Mouse (Mus musculus) lung, postnatal 25 days (tissue): ENCODE results near the gene Secisbp2.
A peak's percentile ranks its signal among the peaks of the same experiment; 100 is the strongest.
"Not testable (repeated sequence)": the region's sequence is repeated elsewhere in the genome, so short reads cannot be mapped to it uniquely, and the experiment has no call there.

Source experiments
- DNase-seq: peaks from one replicate; pipeline ENCODE4 v3.0.0; 2022; ENCODE audit warnings: low spot score

Gene Secisbp2

DNA sequence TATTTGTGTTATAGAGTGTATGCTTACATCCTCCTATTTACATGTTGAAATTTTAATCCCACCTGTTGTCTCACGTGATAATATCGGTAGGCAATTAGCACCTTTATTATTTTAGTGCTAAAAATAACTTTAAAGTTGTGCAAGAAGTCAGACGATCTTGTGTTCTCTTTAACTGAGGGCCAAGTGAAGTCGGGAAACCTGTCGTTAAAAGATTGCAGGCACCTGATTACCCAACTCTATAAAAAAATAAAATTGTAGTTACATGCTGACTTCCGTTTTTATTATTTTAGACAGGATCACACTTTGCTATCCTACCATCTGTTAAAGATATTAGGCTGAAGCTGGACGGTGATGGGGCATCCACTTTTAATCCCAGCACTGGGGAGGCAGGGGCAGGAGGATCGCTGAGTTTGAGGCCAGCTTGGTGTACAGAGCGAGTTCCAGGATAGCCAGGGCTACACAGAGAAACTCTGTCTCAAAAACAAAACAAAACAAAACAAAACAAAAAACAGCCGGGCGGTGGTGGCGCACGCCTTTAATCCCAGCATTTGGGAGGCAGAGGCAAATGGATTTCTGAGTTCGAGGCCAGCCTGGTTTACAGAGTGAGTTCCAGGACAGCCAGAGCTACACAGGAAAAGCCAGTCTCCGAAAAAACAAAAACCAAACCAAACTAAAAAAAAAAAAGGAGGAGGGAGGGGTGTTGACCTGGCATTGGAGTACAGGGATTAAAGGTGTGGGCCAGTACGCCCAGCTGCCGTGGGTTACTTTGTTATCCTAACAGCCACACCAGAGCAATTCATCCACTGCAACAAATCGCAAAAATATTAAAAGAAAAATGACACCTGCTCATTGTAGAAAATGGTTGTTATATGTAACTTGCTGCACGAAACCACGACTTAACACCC, 7.3 kb upstream of the Secisbp2 start:
- no peak for DNase-seq

DNA sequence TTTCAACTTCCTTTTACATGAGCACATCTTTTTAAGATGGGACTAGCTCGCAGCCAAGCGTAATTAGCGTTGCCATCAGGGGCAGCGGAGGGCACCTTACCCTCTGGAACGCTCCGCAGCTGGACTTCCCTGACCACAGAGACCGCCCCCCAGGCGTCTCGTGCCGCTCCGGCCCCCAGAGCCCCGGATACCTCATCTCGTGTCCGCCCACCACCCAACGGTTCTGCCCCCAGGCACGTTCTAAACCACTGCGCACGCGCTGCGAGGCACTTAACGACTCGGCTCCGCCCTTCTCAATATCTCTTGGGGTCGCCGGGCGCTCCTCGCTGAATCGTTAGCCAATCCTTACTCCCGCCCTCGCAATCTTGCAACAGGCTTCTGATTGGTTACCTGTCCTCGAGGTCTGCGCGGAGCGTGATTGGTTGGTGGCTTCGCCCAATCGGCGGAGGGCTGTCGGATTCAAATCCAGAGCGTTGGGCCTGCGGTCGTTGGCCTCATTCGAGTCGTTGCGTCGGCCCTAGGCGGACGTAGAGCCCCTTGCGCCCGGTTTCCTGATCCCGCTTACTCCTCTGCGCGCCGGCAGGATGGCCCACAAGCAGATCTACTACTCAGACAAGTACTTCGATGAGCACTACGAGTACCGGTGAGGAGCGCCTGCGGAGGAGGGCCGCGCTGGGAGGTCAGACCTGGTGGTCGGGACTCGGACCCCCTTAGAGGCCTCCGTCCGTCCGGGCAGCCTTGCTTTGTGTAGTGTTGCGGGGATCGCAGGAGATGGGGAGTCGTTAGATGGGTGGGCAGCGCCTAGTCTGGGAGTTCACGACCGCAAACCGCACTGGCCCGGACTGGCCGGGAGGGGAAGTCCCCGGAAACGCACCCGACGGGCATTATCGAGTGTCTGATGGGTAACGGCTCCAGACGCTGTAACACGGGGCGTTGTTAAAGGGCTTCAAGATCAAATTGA, 6.4 kb upstream of the Secisbp2 start, which contains the start of gene Cks2:
Gene Cks2 (plus strand): TSS at position 404 of the 961 bp plus-strand sequence.
- DNase-seq = peak; percentile 99

DNA sequence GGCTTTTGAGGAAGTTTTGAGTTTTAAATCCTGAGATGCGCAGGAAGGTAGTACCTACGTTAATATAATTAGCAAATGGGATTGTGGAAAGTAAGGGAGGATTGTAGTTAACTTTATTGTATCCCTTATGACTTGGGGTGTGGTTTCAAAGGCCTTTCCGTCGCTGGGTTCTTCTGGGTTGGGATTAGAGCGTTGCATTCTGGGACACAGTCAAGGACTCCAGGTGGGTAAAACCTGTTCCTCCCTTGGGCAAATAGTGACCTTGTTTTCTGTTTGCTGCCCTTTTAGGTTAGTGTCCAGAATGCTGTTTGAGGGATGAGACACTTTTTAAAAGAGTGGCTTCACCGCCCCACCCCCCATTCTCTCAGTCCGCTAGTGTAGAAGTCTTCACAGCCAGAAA, 5.6 kb upstream of the Secisbp2 start:
- no peak for DNase-seq

DNA sequence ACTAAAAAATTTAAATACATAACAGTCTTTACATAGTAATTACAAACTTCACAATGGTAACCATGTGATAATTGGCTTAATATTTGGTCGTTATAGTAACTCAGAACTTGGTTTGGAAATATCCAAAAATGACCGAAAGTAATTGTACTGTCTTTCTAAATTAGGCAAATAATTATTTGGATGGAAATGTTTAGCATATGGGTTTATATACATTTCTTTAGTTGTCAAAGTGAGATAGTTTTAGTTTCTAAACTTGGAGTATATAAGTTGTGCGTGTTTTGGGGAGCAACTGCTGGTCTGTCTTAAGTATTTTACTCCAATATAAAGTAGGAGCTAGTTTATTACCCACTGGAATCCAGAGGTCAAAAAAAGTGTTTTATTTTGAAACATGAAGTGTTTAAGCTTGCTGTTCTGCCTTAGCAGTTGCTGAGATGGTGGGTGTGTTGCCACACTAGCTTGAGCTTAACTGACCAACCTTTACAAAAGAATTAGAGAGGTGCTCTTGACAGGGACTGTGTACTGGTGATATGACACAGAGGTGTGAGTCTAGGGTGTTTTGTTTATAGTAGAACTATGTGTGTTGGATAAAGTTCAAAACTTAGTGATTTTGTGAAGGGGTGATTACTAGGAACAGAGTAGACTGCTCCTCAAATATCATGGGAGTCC, 5.0 kb upstream of the Secisbp2 start:
- no peak for DNase-seq

DNA sequence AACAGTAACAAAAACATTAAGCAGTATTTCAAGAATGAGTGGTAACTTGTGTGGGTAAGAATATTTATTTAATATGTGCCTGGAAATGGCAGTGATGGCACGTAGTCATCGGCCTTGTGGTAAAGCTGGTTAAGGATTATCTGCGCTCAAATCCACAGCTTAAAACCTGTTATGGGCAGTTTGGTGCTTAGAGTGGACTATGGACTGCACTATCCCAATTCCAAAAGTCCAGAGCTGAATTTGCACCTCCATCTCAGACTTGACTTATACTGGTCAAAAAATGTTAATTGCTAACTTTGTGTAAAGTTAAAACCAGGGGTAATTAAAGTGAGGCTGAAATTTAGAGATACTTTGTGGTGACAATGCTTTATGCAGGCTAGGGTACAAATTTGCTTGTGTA, 3.7 kb upstream of the Secisbp2 start:
- no peak for DNase-seq

DNA sequence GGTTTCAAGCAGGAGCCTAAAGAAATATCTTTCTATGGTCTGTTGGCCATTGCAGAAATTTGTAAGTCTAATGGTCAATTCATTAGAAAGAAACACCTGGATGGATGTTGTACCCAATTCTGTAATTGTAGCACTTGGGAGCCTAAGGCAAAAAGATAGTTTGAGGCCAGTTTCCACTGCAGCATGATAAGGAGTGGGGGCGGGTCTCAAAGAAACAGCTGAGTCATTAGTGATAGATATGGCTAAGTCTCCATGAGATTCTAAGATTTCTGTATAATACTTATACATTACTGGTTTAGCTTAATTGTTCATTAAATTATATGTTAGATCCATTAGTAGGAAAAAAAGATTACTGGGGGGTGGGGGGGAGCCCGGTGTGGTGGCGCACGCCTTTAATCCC, 3.3 kb upstream of the Secisbp2 start:
- no peak for DNase-seq

DNA sequence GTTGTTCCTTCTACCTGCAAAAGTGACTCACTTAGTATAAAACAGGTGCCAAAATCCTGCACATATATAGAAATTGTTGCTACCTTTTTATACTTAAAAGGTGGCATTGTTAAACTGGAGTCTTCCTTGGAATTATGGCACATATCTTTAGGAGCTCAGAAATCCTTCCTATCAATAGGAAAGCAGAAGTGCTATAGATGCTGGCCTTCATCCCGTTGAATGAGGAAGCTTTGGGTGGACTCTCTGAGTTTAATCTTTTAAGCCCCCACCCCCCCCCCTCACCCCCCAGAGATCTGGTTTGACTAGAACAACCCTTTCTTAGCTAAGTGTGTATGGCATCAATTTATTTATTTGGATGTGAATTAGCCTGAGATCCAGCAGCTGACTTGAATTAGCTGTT, 1.8 kb upstream of the Secisbp2 start:
- no peak for DNase-seq

DNA sequence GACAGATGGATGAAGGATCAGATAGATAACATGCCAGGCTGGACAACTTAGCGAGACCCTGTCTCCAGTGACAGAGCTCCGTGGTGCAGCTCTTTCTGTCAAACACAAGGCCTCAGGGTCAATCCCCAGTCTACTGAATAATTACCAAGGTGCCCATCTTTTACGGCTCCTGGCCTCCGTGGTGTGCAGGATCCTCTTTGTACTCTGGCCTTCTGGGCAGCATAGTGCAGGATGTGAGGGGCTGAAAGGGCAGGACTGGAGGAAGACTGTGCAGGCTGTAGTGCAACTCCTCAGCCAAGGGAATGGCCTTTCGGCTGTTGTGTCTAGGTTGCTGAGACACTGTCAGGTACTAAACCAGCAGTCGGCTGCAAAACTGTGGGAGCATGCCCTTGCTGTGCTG, 1.7 kb downstream of the Secisbp2 start:
- no peak for DNase-seq

DNA sequence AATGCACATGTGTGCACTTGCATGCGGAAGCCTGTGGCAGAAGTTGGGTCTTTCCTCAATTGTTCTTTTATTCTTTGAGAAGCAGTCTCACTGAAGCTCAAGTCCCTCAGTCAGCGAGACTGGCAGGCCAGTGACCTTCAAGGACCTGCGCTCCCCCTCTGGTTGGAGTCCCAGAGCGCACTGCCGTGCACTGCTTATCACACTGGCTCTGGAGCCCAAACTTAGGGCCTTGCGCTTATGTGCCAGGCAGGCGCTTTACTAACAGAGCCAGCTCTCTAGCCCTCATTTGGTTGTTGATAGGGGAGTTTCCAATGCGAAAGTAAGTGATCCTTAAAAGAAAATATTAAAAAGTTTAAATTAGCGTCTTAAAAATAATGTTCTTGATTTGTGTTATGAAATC, 2.5 kb downstream of the Secisbp2 start:
- no peak for DNase-seq

DNA sequence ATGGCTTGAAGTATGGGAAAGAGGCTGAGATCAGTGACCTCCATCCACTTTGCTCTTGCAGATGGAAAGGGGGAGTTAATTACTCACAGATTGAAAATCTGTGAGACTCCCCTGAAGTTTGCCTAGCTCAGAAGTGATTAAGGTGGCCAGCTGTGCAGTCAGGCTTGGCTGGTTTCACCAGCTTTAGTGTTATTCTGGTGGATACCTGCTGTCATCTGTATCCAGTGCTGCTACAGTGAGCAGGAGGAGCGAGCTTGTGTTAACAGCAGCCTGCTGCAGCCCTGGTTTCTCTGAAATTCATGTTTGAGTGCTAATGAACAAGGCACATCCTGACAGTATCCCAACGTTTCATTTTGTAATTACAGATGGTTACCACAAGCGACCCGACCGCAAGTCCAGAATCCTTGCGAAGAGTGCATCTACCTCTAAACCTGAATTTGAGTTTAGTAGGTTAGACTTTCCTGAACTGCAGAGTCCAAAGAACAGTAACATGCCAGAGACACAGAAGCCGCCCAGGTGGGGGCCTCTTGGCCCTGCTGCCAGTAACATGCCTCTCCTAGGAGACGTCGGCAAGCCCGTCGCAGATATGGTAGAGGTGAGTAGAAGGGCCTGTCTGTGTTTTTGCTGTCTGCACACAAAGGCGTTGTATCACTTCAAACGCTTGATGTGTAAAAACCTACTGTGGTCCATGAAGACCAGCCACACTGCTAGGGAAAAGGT, 5.2 kb downstream of the Secisbp2 start:
- DNase-seq = no peak

DNA sequence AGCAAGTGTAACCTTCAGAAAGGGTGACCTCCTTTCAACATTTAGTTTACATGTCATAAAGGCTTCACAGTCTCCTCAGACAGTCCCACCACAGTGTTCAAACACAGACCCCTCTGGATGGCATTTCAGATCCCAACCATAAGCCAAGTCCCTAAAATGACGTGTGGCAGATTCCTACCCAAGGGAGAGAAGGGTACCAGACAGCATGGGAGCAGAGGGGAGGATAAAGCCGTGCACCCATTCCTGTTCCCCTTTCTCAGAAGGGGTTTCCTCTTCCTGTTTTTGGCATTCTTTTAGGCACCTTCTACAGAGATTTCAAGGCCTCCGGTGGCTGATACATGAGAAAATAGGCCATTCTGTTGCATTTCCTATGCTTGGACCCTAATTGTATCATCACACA, 6.6 kb downstream of the Secisbp2 start:
- DNase-seq = no peak

DNA sequence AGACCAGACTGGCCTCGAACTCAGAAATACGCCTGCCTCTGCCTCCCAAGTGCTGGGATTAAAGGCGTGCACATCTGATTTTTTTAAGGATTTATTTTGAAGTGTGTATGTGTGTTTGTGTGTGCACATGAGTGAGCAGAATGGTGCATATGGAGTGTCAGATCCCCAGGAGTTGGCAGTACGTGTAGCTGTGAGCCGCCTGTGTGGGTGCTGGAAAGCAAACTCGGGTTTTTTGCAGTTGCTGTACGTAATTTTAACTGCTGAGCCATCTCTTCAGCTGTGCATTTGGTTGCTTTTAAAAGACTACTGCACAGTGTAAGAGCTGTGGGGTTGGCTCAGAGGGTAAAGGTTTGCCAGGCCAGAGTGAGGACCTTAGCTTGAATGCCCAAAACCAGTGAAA, 8.1 kb downstream of the Secisbp2 start:
- no peak for DNase-seq

DNA sequence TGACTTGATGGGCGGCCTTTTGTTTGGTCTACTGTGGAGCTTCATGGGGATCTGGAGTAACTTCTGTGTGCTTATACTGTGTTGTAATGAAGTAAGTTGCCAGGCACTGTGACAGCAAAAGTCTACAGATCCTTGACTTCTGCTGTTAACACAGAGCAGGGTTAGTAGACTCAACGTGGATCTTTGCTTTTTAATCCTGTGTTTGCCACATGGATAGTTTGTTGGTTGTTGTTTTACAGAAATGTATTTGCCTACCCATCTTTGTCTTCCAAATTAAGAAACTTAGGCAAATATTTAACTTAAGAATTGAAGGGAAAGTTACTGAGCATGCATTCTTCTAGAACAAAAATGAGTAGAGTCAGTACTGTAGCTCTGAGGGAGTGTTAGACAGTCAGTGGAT, 12.1 kb downstream of the Secisbp2 start:
- no peak for DNase-seq

DNA sequence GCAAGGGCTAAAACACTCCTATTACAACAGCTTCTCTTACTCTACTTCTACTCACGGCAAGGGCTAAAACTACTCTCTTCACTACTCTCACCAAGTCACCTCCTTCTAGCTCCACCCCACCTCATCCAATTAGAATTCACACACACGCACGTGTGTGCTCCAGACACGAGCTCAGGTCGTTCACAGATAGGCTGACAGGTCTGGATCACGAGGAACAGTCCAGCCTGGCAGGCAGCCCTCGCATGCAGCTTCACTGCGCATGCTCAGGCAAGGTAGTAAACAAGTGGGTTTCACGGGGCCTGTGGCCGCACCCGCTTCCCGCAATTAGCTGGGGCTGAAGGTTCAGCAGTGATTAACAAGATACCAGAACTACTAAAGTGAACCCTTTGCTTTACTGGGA, 16.7 kb downstream of the Secisbp2 start:
- not testable (repeated sequence) for DNase-seq

DNA sequence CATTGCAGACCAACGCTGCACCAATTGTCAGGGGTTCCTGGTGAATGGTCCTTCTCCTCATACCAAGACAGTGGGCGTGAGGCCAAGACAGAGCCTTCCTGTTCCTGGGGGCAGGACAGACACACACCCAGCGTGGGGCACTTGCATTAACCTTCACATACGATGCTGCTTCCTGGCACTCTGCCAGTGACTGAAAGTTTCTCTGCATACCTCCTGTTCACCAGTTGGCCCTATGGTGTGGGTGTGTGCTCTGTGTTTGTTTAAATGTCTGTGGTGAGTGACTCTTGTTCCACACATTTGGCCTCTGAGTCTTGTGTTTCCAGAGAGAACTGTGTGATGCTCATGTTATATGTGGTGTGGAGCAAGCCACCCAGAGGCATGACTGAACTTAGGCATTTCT, 25.1 kb downstream of the Secisbp2 start:
- no peak for DNase-seq

DNA sequence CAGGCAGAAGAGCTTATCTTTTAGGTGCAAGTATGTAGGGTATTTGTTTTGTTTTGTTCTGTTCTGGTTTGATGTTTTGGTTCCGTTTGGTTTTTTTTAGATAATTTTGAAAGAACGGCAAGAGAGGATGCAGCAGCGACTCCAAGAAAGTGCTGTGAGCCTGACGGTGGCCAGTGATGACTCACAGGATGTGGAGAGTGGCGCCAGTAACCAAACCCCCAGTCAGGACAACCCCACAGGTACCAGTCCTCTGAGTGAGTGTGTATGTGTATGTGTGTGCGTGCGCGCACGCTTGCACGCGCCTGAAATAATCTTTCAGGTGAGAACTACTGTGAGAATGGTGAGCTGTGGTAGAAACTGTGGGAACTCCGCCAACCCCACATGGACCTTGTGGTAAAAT, 25.5 kb downstream of the Secisbp2 start:
- DNase-seq = no peak

DNA sequence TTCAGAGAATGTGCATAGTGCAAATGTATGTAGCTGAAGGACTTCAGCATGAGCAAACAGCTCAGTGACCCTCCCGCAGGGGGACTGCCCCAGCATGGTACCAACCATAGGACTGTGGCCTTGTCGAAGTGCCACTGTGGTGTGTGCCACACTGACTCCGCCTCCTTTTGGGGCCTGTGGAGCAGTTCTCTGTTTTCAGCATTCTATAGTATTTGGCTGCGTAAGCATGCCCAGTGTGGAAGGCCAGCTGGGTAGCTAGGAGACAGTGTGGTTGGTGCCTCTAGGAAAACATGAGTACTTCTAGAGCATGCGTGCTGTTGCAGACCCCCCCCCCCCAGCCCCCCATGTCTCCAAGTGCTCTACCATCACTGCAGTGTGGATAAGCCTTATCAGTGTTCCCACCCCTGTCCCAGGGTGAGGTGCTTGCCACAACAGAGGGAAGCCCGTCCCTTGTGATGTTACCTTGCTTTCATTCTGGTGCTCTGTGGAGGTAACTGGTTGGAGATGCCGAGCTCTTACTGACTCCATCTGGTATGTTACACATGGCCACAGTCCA, 26.2 kb downstream of the Secisbp2 start:
- DNase-seq = no peak

DNA sequence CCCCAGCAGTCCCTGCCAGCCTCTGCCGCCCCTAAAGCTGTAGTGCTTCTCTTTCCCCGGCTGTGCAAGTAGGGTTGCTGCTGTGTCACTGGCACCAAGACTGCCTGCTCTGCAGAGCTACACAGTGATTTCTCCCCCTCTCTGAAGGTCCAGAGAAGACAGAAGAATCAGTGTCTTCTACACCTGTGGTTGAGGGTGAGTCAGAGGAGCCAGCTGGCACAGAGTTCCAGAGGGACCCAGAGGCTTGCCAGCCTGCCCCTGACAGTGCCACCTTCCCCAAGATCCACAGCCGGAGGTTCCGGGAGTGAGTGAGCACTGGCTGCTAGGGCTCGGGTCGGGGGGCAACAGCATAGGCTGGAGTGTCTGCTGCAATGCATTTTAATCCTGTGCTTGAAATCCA, 27.2 kb downstream of the Secisbp2 start:
- DNase-seq = no peak

DNA sequence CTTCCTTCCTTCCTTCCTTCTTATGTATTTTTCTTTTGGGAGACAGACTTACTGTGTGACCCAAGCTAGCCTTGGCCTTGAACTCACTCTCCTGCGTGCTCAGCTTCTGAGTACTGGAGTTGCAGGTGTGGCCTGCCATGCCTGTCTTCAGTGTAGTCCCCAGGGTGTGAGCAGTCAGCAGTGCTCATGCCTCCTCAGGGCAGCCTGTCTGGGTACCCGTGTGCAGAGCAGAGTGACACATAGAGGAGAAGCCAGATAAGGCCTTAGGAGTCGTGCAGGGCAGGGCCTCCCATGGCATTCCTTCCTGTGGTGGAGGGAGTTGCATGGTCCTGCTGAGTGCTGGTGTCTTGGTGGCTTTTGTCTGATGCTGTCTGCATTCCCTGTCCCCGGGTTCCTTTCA, 27.8 kb downstream of the Secisbp2 start:
- no peak for DNase-seq

DNA sequence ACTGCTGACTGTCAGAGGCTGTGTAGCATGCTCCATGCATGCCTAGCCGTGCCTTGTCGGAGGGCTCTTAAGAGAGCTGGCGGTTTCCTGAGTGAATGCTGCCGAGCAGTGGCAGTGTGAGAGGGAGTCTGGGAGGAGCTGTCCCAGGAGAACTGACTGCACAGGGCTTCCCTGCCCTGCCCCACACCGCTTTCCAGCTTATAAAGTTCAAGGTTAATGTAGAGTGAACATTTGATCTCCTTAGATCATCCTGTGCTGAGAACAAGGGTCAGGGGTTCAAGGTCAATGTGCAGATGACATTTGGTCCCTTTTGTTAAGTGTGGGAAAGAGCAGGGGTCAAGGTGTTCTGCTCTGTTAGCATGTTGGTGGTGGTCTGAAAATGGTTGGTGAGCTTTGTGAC, 29.6 kb downstream of the Secisbp2 start:
- no peak for DNase-seq

DNA sequence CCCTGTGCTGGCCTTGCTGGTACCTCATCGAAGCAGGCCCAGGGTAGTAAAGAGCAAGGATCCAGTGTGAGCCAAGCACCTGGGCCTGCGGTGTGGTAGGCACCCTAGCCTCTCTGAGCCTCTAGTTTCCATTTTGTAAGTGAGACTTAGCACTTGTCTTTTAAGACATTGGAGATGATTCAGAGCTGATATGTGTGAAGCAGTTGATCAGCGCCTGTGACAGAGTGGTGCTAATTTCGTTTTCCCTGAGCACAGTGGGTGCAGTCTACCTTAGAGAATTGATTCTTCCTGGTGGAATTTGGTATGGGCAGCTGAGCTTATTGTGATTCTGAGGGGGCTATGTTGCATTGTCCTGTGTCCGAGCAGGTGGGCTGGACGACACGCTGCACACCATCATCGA, 30.1 kb downstream of the Secisbp2 start:
- no peak for DNase-seq
